Mouse (Mus musculus) left cerebral cortex, postnatal 36 days (tissue): ENCODE results near the gene Lrrc7. TPM values are rescaled to one million over a fixed set of nuclear protein-coding genes. Genes with fewer than 3 reads are reported as not detected.

Experiments
- DNase-seq, 2 experiments: peaks; one replicate each; pipeline ENCODE4 v3.0.0; 2021 to 2022; ENCODE audit warnings: low spot score in 2 of 2, mixed read lengths in 1 of 2
- intact Hi-C: fragments of 180-260 bp; cut with DNase I; formaldehyde crosslinking; loops from one replicate; pipeline ENCODE4 v1.15.1; 2025
- total RNA-seq, 2 experiments: library from RNA; stranded (reverse); gene quantifications; 2 replicates each; pipeline ENCODE4 v1.2.3; 2021

Gene Lrrc7
- total RNA-seq: 100 to 1,000 TPM; 106 to 140 TPM

- intact Hi-C loops: loop anchor here (1.0 to 10.0 kb wide), 7 partner anchors 260 to 703 kb away; no protein-coding TSS in a partner anchor
- peak; percentile 83 to 88 for DNase-seq
Measured at GRCm38 (mm10) chr3:158561987-158562360, at the start of gene Lrrc7. Gene Lrrc7, minus strand, starts transcription at chr3:158562221.

GRCm38 (mm10) chr3:158607065-158607464 is 45.0 kb upstream of the Lrrc7 start:
- no peak for DNase-seq
- intact Hi-C loops: no loop called here

- no peak for DNase-seq
- intact Hi-C loops: no loop called here
Measured at GRCm38 (mm10) chr3:158605274-158605673, 43.3 kb upstream of the Lrrc7 start.

- intact Hi-C loops: loop anchor here (5.0 to 10.0 kb wide), 6 partner anchors 261 to 703 kb away; no protein-coding TSS in a partner anchor
- DNase-seq: peak; percentile 64 to 74
Measured at GRCm38 (mm10) chr3:158561256-158561986, 600 bp downstream of the Lrrc7 start.

- intact Hi-C loops: loop anchor here (1.0 to 10.0 kb wide), 7 partner anchors 261 to 704 kb away; no protein-coding TSS in a partner anchor
- peak in 1 of 2 experiments; percentile 46 for DNase-seq
Measured at GRCm38 (mm10) chr3:158560891-158561255, 1.1 kb downstream of the Lrrc7 start.

- DNase-seq: peak; percentile 78
- intact Hi-C loops: loop anchor here (1.0 to 10.0 kb wide), 8 partner anchors 195 to 705 kb away; no protein-coding TSS in a partner anchor
Measured at GRCm38 (mm10) chr3:158559691-158560650, 2.0 kb downstream of the Lrrc7 start.

- no peak for DNase-seq
Measured at GRCm38 (mm10) chr3:158559131-158559658, 2.8 kb downstream of the Lrrc7 start.

GRCm38 (mm10) chr3:158558631-158559030 is 3.4 kb downstream of the Lrrc7 start:
- intact Hi-C loops: loop anchor here (10.0 kb wide), 1 partner anchor 194 kb away; no protein-coding TSS in a partner anchor
- peak in 1 of 2 experiments; percentile 36 for DNase-seq

More at GRCm38 (mm10) chr3:158559131-158559658, 2.8 kb downstream of the Lrrc7 start:
- intact Hi-C loops: loop anchor here (10.0 kb wide), 1 partner anchor 194 kb away; no protein-coding TSS in a partner anchor

- intact Hi-C loops: loop anchor here (10.0 kb wide), 1 partner anchor 189 kb away; no protein-coding TSS in a partner anchor
- DNase-seq: no peak
Measured at GRCm38 (mm10) chr3:158554280-158554679, 7.7 kb downstream of the Lrrc7 start.

- DNase-seq: peak; percentile 43 to 44
- intact Hi-C loops: loop anchor here (10.0 kb wide), 1 partner anchor 187 kb away; no protein-coding TSS in a partner anchor
Measured at GRCm38 (mm10) chr3:158552105-158552504, 9.9 kb downstream of the Lrrc7 start.

- intact Hi-C loops: no loop called here
- DNase-seq: no peak
Measured at GRCm38 (mm10) chr3:158543481-158543880, 18.5 kb downstream of the Lrrc7 start.

GRCm38 (mm10) chr3:158532859-158533258 is 29.2 kb downstream of the Lrrc7 start:
- DNase-seq: no peak

GRCm38 (mm10) chr3:158528471-158528870 is 33.5 kb downstream of the Lrrc7 start:
- intact Hi-C loops: no loop called here

More at GRCm38 (mm10) chr3:158532859-158533258, 29.2 kb downstream of the Lrrc7 start:
- intact Hi-C loops: no loop called here

GRCm38 (mm10) chr3:158493730-158494129 is 68.3 kb downstream of the Lrrc7 start:
- intact Hi-C loops: no loop called here
- no peak for DNase-seq

More at GRCm38 (mm10) chr3:158528471-158528870, 33.5 kb downstream of the Lrrc7 start:
- DNase-seq: no peak

- intact Hi-C loops: no loop called here
- no peak for DNase-seq
Measured at GRCm38 (mm10) chr3:158479677-158480076, 82.3 kb downstream of the Lrrc7 start.

GRCm38 (mm10) chr3:158400600-158400999 is 161.4 kb downstream of the Lrrc7 start:
- intact Hi-C loops: no loop called here
- DNase-seq: no peak

GRCm38 (mm10) chr3:158391534-158391933 is 170.5 kb downstream of the Lrrc7 start:
- intact Hi-C loops: no loop called here
- DNase-seq: no peak

- intact Hi-C loops: no loop called here
- DNase-seq: no peak
Measured at GRCm38 (mm10) chr3:158388076-158388454, 174.0 kb downstream of the Lrrc7 start.

GRCm38 (mm10) chr3:158387413-158388075 is 174.5 kb downstream of the Lrrc7 start:
- intact Hi-C loops: no loop called here
- no peak for DNase-seq
